Mouse (Mus musculus): ENCODE data around the gene Zfp446.

DNA sequence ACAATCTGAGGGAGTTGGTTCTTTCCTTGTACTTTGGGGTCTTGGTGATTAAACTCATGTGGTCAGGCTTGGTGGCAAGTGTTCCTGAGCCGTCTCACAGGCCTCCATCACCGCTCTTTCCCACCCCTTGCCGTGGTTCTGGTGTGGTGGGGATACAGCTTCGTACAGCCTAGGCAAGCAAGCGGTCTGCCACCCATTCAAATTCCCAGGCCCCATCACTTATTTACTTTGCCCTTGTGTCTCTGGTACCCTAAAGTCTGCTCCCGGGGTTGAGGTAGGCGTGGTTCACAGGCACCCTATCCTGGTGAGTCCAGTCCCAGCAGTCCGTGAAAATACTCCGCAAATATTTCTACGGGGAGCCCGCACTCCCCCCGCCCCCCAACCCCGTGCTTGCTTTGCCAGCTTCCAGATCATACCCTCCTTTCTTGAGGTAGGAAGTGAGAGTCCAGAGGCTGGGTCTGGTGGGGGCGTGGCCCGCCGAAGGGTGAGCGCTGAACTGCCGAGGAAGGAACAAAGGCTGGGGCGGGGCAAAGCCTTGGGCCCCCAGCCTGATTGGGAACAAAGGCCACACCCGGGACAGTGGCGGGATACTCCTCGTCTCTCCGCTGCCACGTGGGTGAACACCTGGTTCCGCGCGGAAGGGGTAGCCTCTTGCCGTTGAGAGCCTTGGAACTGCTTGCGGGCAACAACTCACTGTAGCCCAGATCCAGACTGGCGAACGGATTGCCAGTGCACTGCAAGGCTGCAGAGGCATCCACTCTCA lies 45.3 kb downstream of the Zfp446 start:
- peak; percentile 59; the same call in 1 of the 2 replicates for TF ChIP-seq POLR2A (IDR thresholded peaks at IDR 0.05; ENCODE audit: control insufficient read depth, low read depth, low read length)
- TF ChIP-seq CTCF (IDR thresholded peaks at IDR 0.05; ENCODE audit: control insufficient read depth, insufficient read depth, insufficient replicate concordance, low read depth, low read length): no peak
